In the genomic region with DNA sequence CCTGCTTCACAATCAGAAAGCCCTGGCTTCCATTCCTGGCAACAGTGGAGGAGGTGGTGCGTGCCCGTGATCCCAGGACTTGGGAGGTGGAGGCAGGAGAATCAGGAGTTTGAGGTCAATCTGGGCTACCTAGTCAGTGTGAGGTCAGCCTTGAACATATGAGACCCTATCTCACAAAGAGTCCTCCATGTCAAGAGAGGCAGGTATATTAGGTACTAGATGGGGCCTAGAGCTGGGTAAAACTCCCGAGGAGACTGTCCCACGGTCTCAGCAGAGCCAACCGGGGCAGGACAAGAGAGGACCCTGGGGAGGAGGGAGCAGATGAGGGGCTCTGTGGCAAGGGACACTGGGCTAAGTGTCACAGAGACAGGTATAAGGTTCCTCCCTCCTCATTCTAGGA, we compare ENCODE assay signal across 14 mouse cellular contexts. TPM values are rescaled to one million over a fixed set of nuclear protein-coding genes. Genes with fewer than 3 reads are reported as not detected.
DNase-seq lines count a peak whose midpoint lies in the region; ATAC-seq and TF ChIP-seq lines count a peak whose summit lies in the region.
"Had no signal": no experiment of that assay in that cellular context is flagged by ENCODE, and none has a peak within 500 bp of the region (broad histone marks: within the 10 kb centered on the region; RNA-seq: fewer than 3 reads in every experiment).

No protein-coding gene starts in this region.

- 0 out of 2 replicates have a peak overlapping the region, but pooled peaks have one; percentile 80 for H3K27ac ChIP-seq in heart, embryonic 12.5 days (ENCODE audit: poor library complexity, severe bottlenecking)
- 0 out of 2 replicates have a peak overlapping the region, but pooled peaks have one; percentile 82 for H3K27ac ChIP-seq in limb, embryonic 12.5 days
- H3K27ac ChIP-seq in limb, embryonic 10.5 days, result no peak overlapping the region
- no peak overlapping the region for H3K27ac ChIP-seq in bone marrow, adult 2 months (ENCODE audit: control insufficient read depth, insufficient read depth, low read depth, low read length, poor library complexity)
- H3K27ac ChIP-seq in liver, embryonic 12.5 days, result 0 out of 2 replicates have a peak overlapping the region, but pooled peaks have one; percentile 57

- no peak for TF ChIP-seq POLR2A in bone marrow, adult 2 months (IDR thresholded peaks at IDR 0.05; ENCODE audit: borderline replicate concordance, control insufficient read depth, low read depth, low read length)

- no peak for TF ChIP-seq CTCF in bone marrow, adult 2 months (IDR thresholded peaks at IDR 0.05; ENCODE audit: control insufficient read depth, insufficient read depth, low read length)

- ATAC-seq in heart, embryonic 12.5 days (ENCODE audit: insufficient number of reproducible peaks, low FRiP score), result no peak
- no peak for ATAC-seq in limb, embryonic 12.5 days (ENCODE audit: insufficient number of reproducible peaks, insufficient read depth, low FRiP score, low TSS enrichment, low read depth)
- no peak for ATAC-seq in liver, embryonic 12.5 days
- ATAC-seq in erythroid progenitor cell, adult 5-6 weeks (replicated peaks; ENCODE audit: low FRiP score, poor library complexity, severe bottlenecking), result no peak
- ATAC-seq: Patski had no signal

- peaks cover 65% of the 10 kb centered on the region for H3K4me1 ChIP-seq in heart, embryonic 12.5 days (replicated peaks)
- H3K4me1 ChIP-seq in limb, embryonic 12.5 days (replicated peaks), result peaks cover 16% of the 10 kb centered on the region
- H3K4me1 ChIP-seq in limb, embryonic 10.5 days, result peaks cover 22% of the 10 kb centered on the region
- peaks cover 5% of the 10 kb centered on the region for H3K4me1 ChIP-seq in bone marrow, adult 2 months (ENCODE audit: control insufficient read depth, insufficient read depth, low read length)
- H3K4me1 ChIP-seq in liver, embryonic 12.5 days, result peaks cover 60% of the 10 kb centered on the region

- H3K4me3 ChIP-seq in heart, embryonic 12.5 days, result no peak overlapping the region
- H3K4me3 ChIP-seq in limb, embryonic 12.5 days (replicated peaks), result no peak overlapping the region
- H3K4me3 ChIP-seq in limb, embryonic 10.5 days, result no peak overlapping the region
- peak overlapping the region; percentile 46 for H3K4me3 ChIP-seq in bone marrow, adult 2 months (replicated peaks; ENCODE audit: control insufficient read depth, low read depth, low read length)
- no peak overlapping the region for H3K4me3 ChIP-seq in liver, embryonic 12.5 days
- H3K4me3 ChIP-seq: erythroblast, embryonic 14.5 days had no signal

- no peaks in the 10 kb centered on the region for H3K27me3 ChIP-seq in heart, embryonic 12.5 days (replicated peaks)
- H3K27me3 ChIP-seq in limb, embryonic 12.5 days, result no peaks in the 10 kb centered on the region; the same call in 1 of the 2 replicates
- no peaks in the 10 kb centered on the region for H3K27me3 ChIP-seq in limb, embryonic 10.5 days (ENCODE audit: low read depth, poor library complexity, severe bottlenecking)
- no peaks in the 10 kb centered on the region; the same call in 1 of the 2 replicates for H3K27me3 ChIP-seq in liver, embryonic 12.5 days (replicated peaks)
- H3K27me3 ChIP-seq: Patski had no signal

- no peak overlapping the region for H3K9ac ChIP-seq in heart, embryonic 12.5 days
- no peak overlapping the region for H3K9ac ChIP-seq in limb, embryonic 12.5 days (replicated peaks)
- H3K9ac ChIP-seq in liver, embryonic 12.5 days, result no peak overlapping the region

- WGBS in heart, embryonic 12.5 days, result 78% methylated on average over 5 of the region's 5 CpGs
- WGBS in limb, embryonic 12.5 days, result 85% methylated on average over 5 of the region's 5 CpGs
- 91% methylated on average over 5 of the region's 5 CpGs for WGBS in limb, embryonic 10.5 days
- WGBS in bone marrow, adult 2 months, result 49% methylated on average over 5 of the region's 5 CpGs
- 75% methylated on average over 5 of the region's 5 CpGs for WGBS in liver, embryonic 12.5 days (ENCODE audit: insufficient replicate concordance)

- H3K36me3 ChIP-seq in heart, embryonic 12.5 days, result peaks cover 8% of the 10 kb centered on the region; the same call in 1 of the 2 replicates
- H3K36me3 ChIP-seq in limb, embryonic 12.5 days, result peaks cover 15% of the 10 kb centered on the region
- peaks cover 3% of the 10 kb centered on the region for H3K36me3 ChIP-seq in limb, embryonic 10.5 days
- H3K36me3 ChIP-seq in liver, embryonic 12.5 days, result no peaks in the 10 kb centered on the region

- DNase-seq in heart, postnatal 10 days, result no peak
- DNase-seq in limb, embryonic 10.5 days (ENCODE audit: low spot score), result no peak
- DNase-seq in thymus, postnatal 10 days (ENCODE audit: low spot score in 2 of 2), result no peak
- DNase-seq: cerebellum, adult 2 months; kidney, postnatal 10 days; midbrain, embryonic 14.5 days; retina, postnatal 1 day had no signal

- peak overlapping the region; percentile 70; the same call in 1 of the 2 replicates for H3K4me2 ChIP-seq in heart, embryonic 12.5 days
- no peak overlapping the region for H3K4me2 ChIP-seq in limb, embryonic 12.5 days
- H3K4me2 ChIP-seq in liver, embryonic 12.5 days, result peak overlapping the region; percentile 66

- intact Hi-C loops in heart, postnatal 10 days (cut with DNase I), result loop anchor here (5.0 kb wide), 1 partner anchor 35 kb away; no protein-coding TSS in a partner anchor

- H3K9me3 ChIP-seq in heart, embryonic 12.5 days (replicated peaks), result no peaks in the 10 kb centered on the region
- H3K9me3 ChIP-seq in limb, embryonic 12.5 days, result no peaks in the 10 kb centered on the region
- no peaks in the 10 kb centered on the region for H3K9me3 ChIP-seq in limb, embryonic 10.5 days (replicated peaks)
- H3K9me3 ChIP-seq in liver, embryonic 12.5 days (replicated peaks), result no peaks in the 10 kb centered on the region

RNA-seq across cellular contexts. Expression of gene Limk1, which starts 10.9 kb away (rescaled TPM):
- polyA plus RNA-seq in heart, embryonic 12.5 days (2016; fragmentation: Nextera tagmentation; extraction: Ambion mirVana), result 3.4 and 4.4 TPM in 2 replicates
- total RNA-seq in heart, postnatal 10 days (2021), result 10 to 100 TPM; 10.0 to 11.4 TPM
- 10.0 and 10.6 TPM in 2 replicates for polyA plus RNA-seq in limb, embryonic 12.5 days (2016; fragmentation: Nextera tagmentation; extraction: Ambion mirVana)
- polyA plus RNA-seq in limb, embryonic 10.5 days (2016; fragmentation: Nextera tagmentation; extraction: Ambion mirVana), result 4.4 and 5.3 TPM in 2 replicates
- 5.9 and 8.6 TPM in 2 replicates for polyA plus RNA-seq in bone marrow, adult 2 months (2011; ENCODE audit: insufficient read depth, insufficient read length, low replicate concordance, missing spikeins)
- polyA plus RNA-seq in liver, embryonic 12.5 days (2016; fragmentation: Nextera tagmentation; extraction: Ambion mirVana), result 1.3 and 1.5 TPM in 2 replicates
- total RNA-seq in erythroid progenitor cell, adult 5-6 weeks (2015; ENCODE audit: low replicate concordance), result 0.42 and 1.8 TPM in 2 replicates
- 0.64 and 0.76 TPM in 2 replicates for total RNA-seq in erythroid progenitor cell, adult 5-6 weeks (2017; ENCODE audit: low replicate concordance)

RNA-seq across cellular contexts. Expression of gene Eif4h, which starts 38.2 kb away (rescaled TPM):
- 341 and 342 TPM in 2 replicates for polyA plus RNA-seq in heart, embryonic 12.5 days (2016; fragmentation: Nextera tagmentation; extraction: Ambion mirVana)
- total RNA-seq in heart, postnatal 10 days (2021), result 100 to 1,000 TPM; 213 to 216 TPM
- 523 and 531 TPM in 2 replicates for polyA plus RNA-seq in limb, embryonic 12.5 days (2016; fragmentation: Nextera tagmentation; extraction: Ambion mirVana)
- polyA plus RNA-seq in limb, embryonic 10.5 days (2016; fragmentation: Nextera tagmentation; extraction: Ambion mirVana), result 664 and 686 TPM in 2 replicates
- polyA plus RNA-seq in bone marrow, adult 2 months (2011; ENCODE audit: insufficient read depth, insufficient read length, low replicate concordance, missing spikeins), result 90.3 and 101 TPM in 2 replicates
- polyA plus RNA-seq in liver, embryonic 12.5 days (2016; fragmentation: Nextera tagmentation; extraction: Ambion mirVana), result 287 and 308 TPM in 2 replicates
- total RNA-seq in erythroid progenitor cell, adult 5-6 weeks (2015; ENCODE audit: low replicate concordance), result 105 and 157 TPM in 2 replicates
- 150 and 178 TPM in 2 replicates for total RNA-seq in erythroid progenitor cell, adult 5-6 weeks (2017; ENCODE audit: low replicate concordance)

Comparison
In these comparisons a context has a peak if more than half of its experiments do, and no peak if none do; other contexts are left out.
1. H3K27ac ChIP-seq: peak in heart, embryonic 12.5 days (single experiment), limb, embryonic 12.5 days (single experiment) and liver, embryonic 12.5 days (single experiment); none in limb, embryonic 10.5 days (single experiment) and bone marrow, adult 2 months (single experiment).